14 mouse cellular contexts compared by ENCODE assay signal in the genomic region with DNA sequence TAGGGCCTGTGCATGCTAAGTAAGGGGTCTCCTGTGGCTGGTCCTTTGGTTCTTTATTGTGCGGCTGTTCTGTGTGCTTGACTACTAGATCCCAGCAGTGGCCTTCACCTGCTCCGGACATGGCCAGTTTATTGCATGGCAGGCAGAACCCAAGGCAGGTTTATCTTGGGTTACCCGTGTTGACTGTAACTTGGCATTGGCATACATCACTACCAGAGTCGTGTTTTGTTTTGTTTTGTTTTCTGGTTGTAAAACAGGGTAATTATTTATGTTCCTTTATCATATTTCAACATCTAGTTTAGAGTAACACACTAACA.
"Had no signal": no experiment of that assay in that cellular context is flagged by ENCODE, and none has a peak within 500 bp of the region (broad histone marks: within the 10 kb centered on the region; RNA-seq: fewer than 3 reads in every experiment).

No protein-coding gene starts in this region.

- H3K4me3 ChIP-seq: midbrain, embryonic 13.5 days; midbrain, embryonic 15.5 days; neural tube, embryonic 12.5 days; stomach, embryonic 15.5 days had no signal

- H3K4me1 ChIP-seq: midbrain, embryonic 13.5 days; midbrain, embryonic 15.5 days; neural tube, embryonic 12.5 days; stomach, embryonic 15.5 days had no signal

- DNase-seq: lung, adult 18-20 months; lung, postnatal 10 days; lung, postnatal 4 days; right cerebral cortex, postnatal 14 days; thymus, adult 2 months; thymus, postnatal 25 days; thymus, postnatal 4 days had no signal

- H3K9ac ChIP-seq: lung, embryonic 14.5 days; midbrain, embryonic 13.5 days; midbrain, embryonic 15.5 days; neural tube, embryonic 12.5 days; stomach, embryonic 15.5 days had no signal

- H3K9me3 ChIP-seq: midbrain, embryonic 13.5 days; midbrain, embryonic 15.5 days; neural tube, embryonic 12.5 days; stomach, embryonic 15.5 days had no signal

- H3K36me3 ChIP-seq: midbrain, embryonic 13.5 days; midbrain, embryonic 15.5 days; neural tube, embryonic 12.5 days; stomach, embryonic 15.5 days had no signal

- H3K4me2 ChIP-seq: lung, embryonic 14.5 days; midbrain, embryonic 11.5 days; midbrain, embryonic 13.5 days; midbrain, embryonic 15.5 days; neural tube, embryonic 12.5 days; stomach, embryonic 15.5 days had no signal

- H3K27me3 ChIP-seq: midbrain, embryonic 13.5 days; midbrain, embryonic 15.5 days; neural tube, embryonic 12.5 days; stomach, embryonic 15.5 days had no signal

- ATAC-seq: midbrain, embryonic 13.5 days; midbrain, embryonic 15.5 days had no signal

- H3K27ac ChIP-seq: midbrain, embryonic 13.5 days; midbrain, embryonic 15.5 days; neural tube, embryonic 12.5 days; stomach, embryonic 15.5 days; stomach, postnatal 0 days had no signal
